Mouse (Mus musculus) C2C12 (cell line): ENCODE measurements around the gene Zfyve1. TPM values are rescaled to one million over a fixed set of nuclear protein-coding genes. Genes with fewer than 3 reads are reported as not detected.

Source experiments
- H3K27me3 ChIP-seq: one replicate; pipeline ENCODE4 v1.6.1; 2011; ENCODE audit not compliant: control insufficient read depth, insufficient read depth, insufficient read length
- H3K36me3 ChIP-seq: one replicate; pipeline ENCODE4 v1.6.1; 2011; ENCODE audit not compliant: control insufficient read depth, insufficient read depth
- H3K4me3 ChIP-seq: one replicate; pipeline ENCODE4 v1.5.1; 2011; ENCODE audit warnings: mild to moderate bottlenecking, control low read depth; ENCODE audit not compliant: poor library complexity, insufficient read depth, severe bottlenecking
- H3K79me2 ChIP-seq: one replicate; pipeline ENCODE4 v1.6.1; 2011; ENCODE audit not compliant: control insufficient read depth, insufficient read depth
- H3K79me3 ChIP-seq: one replicate; pipeline ENCODE4 v1.6.1; 2011; ENCODE audit warnings: low read depth, control low read depth
- H3ac ChIP-seq: one replicate; pipeline ENCODE3; 2011; ENCODE audit warnings: low read depth; ENCODE audit not compliant: control insufficient read depth, insufficient read length
- CEBPB ChIP-seq: IDR thresholded peaks from one replicate; pipeline ENCODE4 v1.6.1; 2011; ENCODE audit warnings: low read depth, mild to moderate bottlenecking, control low read depth, moderate library complexity
- CTCF ChIP-seq: IDR thresholded peaks from one replicate; pipeline ENCODE4 v1.5.1; 2011; ENCODE audit not compliant: control insufficient read depth, insufficient read depth, insufficient read length
- FOSL1 ChIP-seq: IDR thresholded peaks from one replicate; pipeline ENCODE4 v1.8.0; 2011; ENCODE audit warnings: mild to moderate bottlenecking, low read length; ENCODE audit not compliant: poor library complexity, insufficient read depth, severe bottlenecking
- MAX ChIP-seq: IDR thresholded peaks from one replicate; pipeline ENCODE4 v1.6.1; 2011; ENCODE audit warnings: mild to moderate bottlenecking, control low read depth
- MYOD1 ChIP-seq: IDR thresholded peaks from one replicate; pipeline ENCODE4 v1.6.1; 2011; ENCODE audit warnings: low read depth; ENCODE audit not compliant: control insufficient read depth, insufficient read length
- MYOG ChIP-seq: IDR thresholded peaks from one replicate; pipeline ENCODE4 v1.6.1; 2011; ENCODE audit not compliant: control insufficient read depth, insufficient read length; ENCODE audit errors: extremely low read depth
- USF1 ChIP-seq: IDR thresholded peaks from one replicate; pipeline ENCODE4 v1.6.1; 2011; ENCODE audit warnings: low read depth, mild to moderate bottlenecking, control low read depth, moderate library complexity
- polyA plus RNA-seq: library from polyadenylated mRNA; unstranded; fragments of >200 nt; fragmentation: generic; extraction: Trizol; gene quantifications from one replicate; pipeline ENCODE4 v1.2.1, GENCODE M21; 2012; ENCODE audit warnings: missing spikeins

Gene Zfyve1
- polyA plus RNA-seq, 1 experiment = 8.6 TPM

- TF ChIP-seq CEBPB (no peak), MYOG (no peak), CTCF (no peak), MAX (no peak), USF1 (no peak), MYOD1 (no peak), FOSL1 (no peak)
- no peak overlapping the region for H3K4me3 ChIP-seq
- H3K36me3 ChIP-seq = no peaks in the 10 kb centered on the region
- no peaks in the 10 kb centered on the region for H3K79me2 ChIP-seq
- peaks cover 4% of the 10 kb centered on the region for H3K79me3 ChIP-seq
- no peaks in the 10 kb centered on the region for H3K27me3 ChIP-seq
- H3ac ChIP-seq = no peak overlapping the region
These were observed 71.0 kb downstream of the Zfyve1 start for GRCm38 (mm10) chr12:83525822-83526544.

GRCm38 (mm10) chr12:83524329-83524728 lies 72.7 kb downstream of the Zfyve1 start:
- peaks cover 4% of the 10 kb centered on the region for H3K79me3 ChIP-seq
- no peak overlapping the region for H3ac ChIP-seq
- TF ChIP-seq CTCF (no peak), USF1 (no peak), CEBPB (no peak), MYOD1 (no peak), MAX (no peak), FOSL1 (no peak), MYOG (no peak)
- H3K4me3 ChIP-seq = no peak overlapping the region
- no peaks in the 10 kb centered on the region for H3K27me3 ChIP-seq
- H3K79me2 ChIP-seq = no peaks in the 10 kb centered on the region
- H3K36me3 ChIP-seq = no peaks in the 10 kb centered on the region

GRCm38 (mm10) chr12:83523892-83524291 lies 73.1 kb downstream of the Zfyve1 start:
- Histone ChIP-seq H3K4me3 (no peak overlapping the region), H3K79me3 (peaks cover 4% of the 10 kb centered on the region), H3K36me3 (no peaks in the 10 kb centered on the region), H3K79me2 (no peaks in the 10 kb centered on the region), H3K27me3 (no peaks in the 10 kb centered on the region), H3ac (no peak overlapping the region)
- TF ChIP-seq USF1 (no peak), FOSL1 (no peak), MYOD1 (no peak), MYOG (no peak), CTCF (no peak), CEBPB (no peak), MAX (no peak)

- Histone ChIP-seq H3K36me3 (no peaks in the 10 kb centered on the region), H3ac (no peak overlapping the region), H3K4me3 (no peak overlapping the region), H3K79me2 (no peaks in the 10 kb centered on the region), H3K27me3 (no peaks in the 10 kb centered on the region), H3K79me3 (peaks cover 4% of the 10 kb centered on the region)
- TF ChIP-seq USF1 (no peak), MAX (no peak), FOSL1 (no peak), CTCF (no peak), MYOG (no peak), MYOD1 (no peak), CEBPB (no peak)
These were observed 74.0 kb downstream of the Zfyve1 start for GRCm38 (mm10) chr12:83523056-83523455.

- no peaks in the 10 kb centered on the region for H3K79me2 ChIP-seq
- peaks cover 4% of the 10 kb centered on the region for H3K79me3 ChIP-seq
- no peaks in the 10 kb centered on the region for H3K27me3 ChIP-seq
- no peak for TF ChIP-seq USF1
- TF ChIP-seq MAX = no peak
- no peak for TF ChIP-seq CEBPB
- TF ChIP-seq MYOD1 = no peak
- TF ChIP-seq FOSL1 = no peak
- TF ChIP-seq CTCF = no peak
- no peak for TF ChIP-seq MYOG
- H3K36me3 ChIP-seq = no peaks in the 10 kb centered on the region
- no peak overlapping the region for H3ac ChIP-seq
- peak overlapping the region; percentile 55 for H3K4me3 ChIP-seq
These were observed 75.9 kb downstream of the Zfyve1 start for GRCm38 (mm10) chr12:83521083-83521482.
